Comparison of ENCODE assay signal across 9 mouse cellular contexts in genomic region chr13:55468851-55469560, GRCm38 (mm10). TPM values are rescaled to one million over a fixed set of nuclear protein-coding genes. Genes with fewer than 3 reads are reported as not detected.
DNase-seq lines count a peak whose midpoint lies in the region; ATAC-seq lines count a peak whose summit lies in the region.
"Had no signal": no experiment of that assay in that cellular context is flagged by ENCODE, and none has a peak within 500 bp of the region (broad histone marks: within the 10 kb centered on the region; RNA-seq: fewer than 3 reads in every experiment).

No protein-coding gene starts in this region.

- H3K9ac ChIP-seq in intestine, embryonic 14.5 days (ENCODE audit: low read length), result no peak overlapping the region
- no peak overlapping the region for H3K9ac ChIP-seq in intestine, embryonic 16.5 days (ENCODE audit: low read depth, low read length)
- H3K9ac ChIP-seq in limb, embryonic 13.5 days, result 0 out of 2 replicates have a peak overlapping the region, but pooled peaks have one; percentile 21
- H3K9ac ChIP-seq: heart, embryonic 13.5 days had no signal

- H3K4me3 ChIP-seq in intestine, embryonic 14.5 days (ENCODE audit: low read depth, low read length), result no peak overlapping the region
- no peak overlapping the region for H3K4me3 ChIP-seq in intestine, embryonic 16.5 days (ENCODE audit: low read length)
- H3K4me3 ChIP-seq in limb, embryonic 13.5 days, result no peak overlapping the region
- H3K4me3 ChIP-seq: heart, embryonic 13.5 days had no signal

- DNase-seq in intestine, embryonic 14.5 days (ENCODE audit: low spot score), result peak; percentile 70
- peak; percentile 63 for DNase-seq in A20 (ENCODE audit: low read depth, low spot score)
- DNase-seq in adrenal gland, postnatal 14 days, result peak; percentile 84
- DNase-seq in right cerebral cortex, adult 18-20 months, result no peak
- DNase-seq in urinary bladder, adult 2 months (ENCODE audit: low spot score), result no peak

- H3K4me1 ChIP-seq in intestine, embryonic 14.5 days (replicated peaks; ENCODE audit: control insufficient read depth, insufficient read depth, low read length), result peaks cover 13% of the 10 kb centered on the region; the same call in 1 of the 2 replicates
- peaks cover 16% of the 10 kb centered on the region for H3K4me1 ChIP-seq in intestine, embryonic 16.5 days (ENCODE audit: control insufficient read depth, insufficient read depth, low read length)
- peaks cover 50% of the 10 kb centered on the region for H3K4me1 ChIP-seq in limb, embryonic 13.5 days

- no peak for ATAC-seq in intestine, embryonic 14.5 days (replicated peaks; ENCODE audit: low FRiP score, low TSS enrichment, low read depth)
- ATAC-seq in intestine, embryonic 16.5 days, result no peak
- no peak for ATAC-seq in limb, embryonic 13.5 days (ENCODE audit: low FRiP score, low read depth)
- no peak for ATAC-seq in granulocyte monocyte progenitor cell, adult 5-6 weeks (replicated peaks; ENCODE audit: poor library complexity, severe bottlenecking)

- no peak overlapping the region for H3K4me2 ChIP-seq in intestine, embryonic 14.5 days (ENCODE audit: low read length)
- no peak overlapping the region for H3K4me2 ChIP-seq in intestine, embryonic 16.5 days (ENCODE audit: low read depth, low read length)
- H3K4me2 ChIP-seq in limb, embryonic 13.5 days (replicated peaks), result no peak overlapping the region
- H3K4me2 ChIP-seq: heart, embryonic 13.5 days had no signal

- no peaks in the 10 kb centered on the region for H3K27me3 ChIP-seq in intestine, embryonic 14.5 days (replicated peaks; ENCODE audit: control insufficient read depth, insufficient read depth, low read length)
- 0 out of 2 replicates have a peak, but pooled peaks cover 3% of the 10 kb centered on the region for H3K27me3 ChIP-seq in intestine, embryonic 16.5 days (replicated peaks; ENCODE audit: control insufficient read depth, insufficient read depth, low read length)
- no peaks in the 10 kb centered on the region for H3K27me3 ChIP-seq in limb, embryonic 13.5 days

- no peak overlapping the region for H3K27ac ChIP-seq in intestine, embryonic 14.5 days (ENCODE audit: low read depth)
- H3K27ac ChIP-seq in intestine, embryonic 16.5 days (ENCODE audit: low read length), result no peak overlapping the region
- no peak overlapping the region for H3K27ac ChIP-seq in limb, embryonic 13.5 days
- H3K27ac ChIP-seq: heart, embryonic 13.5 days had no signal

- no peaks in the 10 kb centered on the region for H3K9me3 ChIP-seq in intestine, embryonic 14.5 days (ENCODE audit: control insufficient read depth, low read length)
- no peaks in the 10 kb centered on the region for H3K9me3 ChIP-seq in intestine, embryonic 16.5 days (ENCODE audit: control insufficient read depth, low read length)
- H3K9me3 ChIP-seq in limb, embryonic 13.5 days, result no peaks in the 10 kb centered on the region
- H3K9me3 ChIP-seq: heart, embryonic 13.5 days had no signal

- 52% methylated on average over 13 of the region's 13 CpGs for WGBS in intestine, embryonic 14.5 days
- WGBS in intestine, embryonic 16.5 days, result 48% methylated on average over 13 of the region's 13 CpGs
- 45% methylated on average over 13 of the region's 13 CpGs for WGBS in limb, embryonic 13.5 days

- H3K36me3 ChIP-seq in intestine, embryonic 14.5 days (ENCODE audit: control insufficient read depth, insufficient read depth, low read length), result 0 out of 2 replicates have a peak, but pooled peaks cover 4% of the 10 kb centered on the region
- no peaks in the 10 kb centered on the region for H3K36me3 ChIP-seq in intestine, embryonic 16.5 days (ENCODE audit: control insufficient read depth, insufficient read depth, low read length)
- H3K36me3 ChIP-seq in limb, embryonic 13.5 days, result peaks cover 7% of the 10 kb centered on the region

RNA-seq across cellular contexts. Expression of gene Prr7, which starts 4.9 kb away (rescaled TPM):
- polyA plus RNA-seq in intestine, embryonic 14.5 days (2014; fragmentation: Nextera tagmentation; extraction: Ambion mirVana), result 0.55 and 0.70 TPM in 2 replicates
- 0.10 and 0.18 TPM in 2 replicates for polyA plus RNA-seq in intestine, embryonic 16.5 days (2015; fragmentation: Nextera tagmentation; extraction: Ambion mirVana)
- total RNA-seq in adrenal gland, postnatal 14 days (2021), result 3.1 and 6.0 TPM in 2 replicates
- 0.79 and 0.87 TPM in 2 replicates for polyA plus RNA-seq in limb, embryonic 13.5 days (2015; fragmentation: Nextera tagmentation; extraction: Ambion mirVana)
- 1.9 TPM in 1 of 2 replicates, not detected in the other for total RNA-seq in granulocyte monocyte progenitor cell, adult 5-6 weeks (2014; fragmentation: Nextera tagmentation)
- total RNA-seq in granulocyte monocyte progenitor cell, adult 5-6 weeks (2017), result 1.6 TPM in 1 of 2 replicates, not detected in the other
- polyA plus RNA-seq in urinary bladder, adult 2 months (2012; rRNA removed), result 3.5 and 3.8 TPM in 2 replicates
- polyA plus RNA-seq: heart, embryonic 13.5 days had no signal

RNA-seq across cellular contexts. Expression of gene Dbn1, which starts 18.9 kb away (rescaled TPM):
- polyA plus RNA-seq in intestine, embryonic 14.5 days (2014; fragmentation: Nextera tagmentation; extraction: Ambion mirVana), result 120 and 134 TPM in 2 replicates
- polyA plus RNA-seq in intestine, embryonic 16.5 days (2015; fragmentation: Nextera tagmentation; extraction: Ambion mirVana), result 88.4 and 91.2 TPM in 2 replicates
- total RNA-seq in adrenal gland, postnatal 14 days (2021), result 24.0 and 24.9 TPM in 2 replicates
- polyA plus RNA-seq in limb, embryonic 13.5 days (2015; fragmentation: Nextera tagmentation; extraction: Ambion mirVana), result 297 and 304 TPM in 2 replicates
- 0.19 and 1.4 TPM in 2 replicates for total RNA-seq in granulocyte monocyte progenitor cell, adult 5-6 weeks (2014; fragmentation: Nextera tagmentation)
- 1.6 and 1.9 TPM in 2 replicates for total RNA-seq in granulocyte monocyte progenitor cell, adult 5-6 weeks (2017)
- polyA plus RNA-seq in urinary bladder, adult 2 months (2012; rRNA removed), result 43.0 and 45.3 TPM in 2 replicates

RNA-seq across cellular contexts. Expression of gene Grk6, which starts 24.1 kb away (rescaled TPM):
- 43.4 and 55.1 TPM in 2 replicates for polyA plus RNA-seq in intestine, embryonic 14.5 days (2014; fragmentation: Nextera tagmentation; extraction: Ambion mirVana)
- polyA plus RNA-seq in intestine, embryonic 16.5 days (2015; fragmentation: Nextera tagmentation; extraction: Ambion mirVana), result 13.6 and 16.2 TPM in 2 replicates
- 35.3 and 55.4 TPM in 2 replicates for total RNA-seq in adrenal gland, postnatal 14 days (2021)
- 48.1 and 50.1 TPM in 2 replicates for polyA plus RNA-seq in limb, embryonic 13.5 days (2015; fragmentation: Nextera tagmentation; extraction: Ambion mirVana)
- total RNA-seq in granulocyte monocyte progenitor cell, adult 5-6 weeks (2014; fragmentation: Nextera tagmentation), result 56.7 and 62.4 TPM in 2 replicates
- 64.8 and 67.5 TPM in 2 replicates for total RNA-seq in granulocyte monocyte progenitor cell, adult 5-6 weeks (2017)
- polyA plus RNA-seq in urinary bladder, adult 2 months (2012; rRNA removed), result 37.4 and 42.4 TPM in 2 replicates

RNA-seq across cellular contexts. Expression of gene F12, which starts 42.4 kb away (rescaled TPM):
- 0.16 TPM in 1 of 2 replicates, not detected in the other for polyA plus RNA-seq in intestine, embryonic 14.5 days (2014; fragmentation: Nextera tagmentation; extraction: Ambion mirVana)
- polyA plus RNA-seq in intestine, embryonic 16.5 days (2015; fragmentation: Nextera tagmentation; extraction: Ambion mirVana), result 1.1 and 4.0 TPM in 2 replicates
- 4.3 and 60.0 TPM in 2 replicates for total RNA-seq in adrenal gland, postnatal 14 days (2021)
- 0.08 and 0.51 TPM in 2 replicates for polyA plus RNA-seq in limb, embryonic 13.5 days (2015; fragmentation: Nextera tagmentation; extraction: Ambion mirVana)
- total RNA-seq in granulocyte monocyte progenitor cell, adult 5-6 weeks (2014; fragmentation: Nextera tagmentation), result not detected in 2 replicates
- not detected in 2 replicates for total RNA-seq in granulocyte monocyte progenitor cell, adult 5-6 weeks (2017)
- 0.06 and 0.07 TPM in 2 replicates for polyA plus RNA-seq in urinary bladder, adult 2 months (2012; rRNA removed)

RNA-seq across cellular contexts. Expression of gene Pdlim7, which starts 44.5 kb away (rescaled TPM):
- 253 and 260 TPM in 2 replicates for polyA plus RNA-seq in intestine, embryonic 14.5 days (2014; fragmentation: Nextera tagmentation; extraction: Ambion mirVana)
- 189 and 200 TPM in 2 replicates for polyA plus RNA-seq in intestine, embryonic 16.5 days (2015; fragmentation: Nextera tagmentation; extraction: Ambion mirVana)
- total RNA-seq in adrenal gland, postnatal 14 days (2021), result 23.8 and 26.7 TPM in 2 replicates
- polyA plus RNA-seq in limb, embryonic 13.5 days (2015; fragmentation: Nextera tagmentation; extraction: Ambion mirVana), result 175 and 181 TPM in 2 replicates
- total RNA-seq in granulocyte monocyte progenitor cell, adult 5-6 weeks (2014; fragmentation: Nextera tagmentation), result 10.2 and 23.3 TPM in 2 replicates
- 4.1 and 5.7 TPM in 2 replicates for total RNA-seq in granulocyte monocyte progenitor cell, adult 5-6 weeks (2017)
- polyA plus RNA-seq in urinary bladder, adult 2 months (2012; rRNA removed), result 382 and 383 TPM in 2 replicates

Comparison
In these comparisons a context has a peak if more than half of its experiments do, and no peak if none do; other contexts are left out.
1. DNase-seq: peak in intestine, embryonic 14.5 days (single experiment), A20 (single experiment) and adrenal gland, postnatal 14 days (single experiment); none in right cerebral cortex, adult 18-20 months (single experiment) and urinary bladder, adult 2 months (single experiment).